Mouse (Mus musculus) neural tube, embryonic 14.5 days (tissue): Measurements from ENCODE around the gene Guk1. TPM values are rescaled to one million over a fixed set of nuclear protein-coding genes. Genes with fewer than 3 reads are reported as not detected.
A peak's percentile ranks its signal among the peaks of the same experiment; 100 is the strongest.
"Not testable (repeated sequence)": the region's sequence is repeated elsewhere in the genome, so short reads cannot be mapped to it uniquely, and the experiment has no call there.

Source experiments
- ATAC-seq: fragments of 200-750 bp; cut with Nextera tagmentation; 2 replicates; pipeline ENCODE4 v1.8.0; 2017; ENCODE audit warnings: low read depth, mild to moderate bottlenecking, moderate TSS enrichment, moderate library complexity
- H3K27ac ChIP-seq: fragments of 300-500 bp; sonication (generic); 2 replicates; pipeline ENCODE4 v1.5.1; 2014; ENCODE audit warnings: low read depth, mild to moderate bottlenecking, control low read depth, low read length, moderate library complexity, mixed read lengths
- H3K27me3 ChIP-seq: fragments of 300-500 bp; sonication (generic); 2 replicates; pipeline ENCODE4 v1.6.1; 2014; ENCODE audit warnings: low read length; ENCODE audit not compliant: control insufficient read depth, insufficient read depth
- H3K36me3 ChIP-seq: fragments of 300-500 bp; sonication (generic); 2 replicates; pipeline ENCODE4 v1.6.1; 2014; ENCODE audit warnings: low read length, mixed read lengths; ENCODE audit not compliant: control insufficient read depth, insufficient read depth
- H3K4me1 ChIP-seq: fragments of 300-500 bp; sonication (generic); 2 replicates; pipeline ENCODE4 v1.6.1; 2014; ENCODE audit warnings: low read length; ENCODE audit not compliant: control insufficient read depth, insufficient read depth
- H3K4me2 ChIP-seq: fragments of 300-500 bp; sonication (generic); 2 replicates; pipeline ENCODE4 v1.6.1; 2014; ENCODE audit warnings: mild to moderate bottlenecking, low read depth, low read length, control low read depth
- H3K4me3 ChIP-seq: fragments of 300-500 bp; sonication (generic); 2 replicates; pipeline ENCODE4 v1.5.1; 2014; ENCODE audit warnings: low read depth, low read length, control low read depth, mixed read lengths
- H3K9ac ChIP-seq: fragments of 300-500 bp; sonication (generic); replicated peaks from 2 replicates; pipeline ENCODE4 v1.6.1; 2014; ENCODE audit warnings: low read depth, mild to moderate bottlenecking, control low read depth, low read length, mixed read lengths
- H3K9me3 ChIP-seq: fragments of 300-500 bp; sonication (generic); 2 replicates; pipeline ENCODE4 v1.6.1; 2016; ENCODE audit warnings: low read length; ENCODE audit not compliant: control insufficient read depth
- WGBS: fragments of 180-500 bp; shearing (Covaris S2); extraction: QIAGEN DNeasy Blood & Tissue Kit; methylation state at CpG from one replicate; pipeline ENCODE4 v1.1.7; 2014; 5-methylcytosine and 5-hydroxymethylcytosine counted together
- polyA plus RNA-seq: library from polyadenylated mRNA; unstranded; fragments of >200 nt; fragmentation: Nextera tagmentation; extraction: Ambion mirVana; gene quantifications from 2 replicates; pipeline ENCODE4 v1.2.1, GENCODE M21; 2014

Gene Guk1
- polyA plus RNA-seq, 1 experiment from 2014 or later, result 266 TPM

- ATAC-seq, result no peak
- 85% methylated on average over 3 of the region's 3 CpGs for WGBS
- no peaks in the 10 kb centered on the region for H3K9me3 ChIP-seq
These were observed 24.9 kb upstream of the Guk1 start for GRCm38 (mm10) chr11:59216955-59217354.

GRCm38 (mm10) chr11:59212892-59213494 lies 21.0 kb upstream of the Guk1 start:
- Histone ChIP-seq H3K4me1 (peaks cover 9% of the 10 kb centered on the region), H3K9me3 (no peaks in the 10 kb centered on the region), H3K4me3 (no peak overlapping the region), H3K9ac (no peak overlapping the region), H3K27me3 (no peaks in the 10 kb centered on the region), H3K27ac (no peak overlapping the region), H3K4me2 (no peak overlapping the region), H3K36me3 (peaks cover 19% of the 10 kb centered on the region)
- ATAC-seq, result no peak
- WGBS, result 94% methylated on average over 12 of the region's 12 CpGs

More at GRCm38 (mm10) chr11:59216955-59217354, 24.9 kb upstream of the Guk1 start:
- Histone ChIP-seq H3K4me2 (no peak overlapping the region), H3K27ac (no peak overlapping the region), H3K27me3 (no peaks in the 10 kb centered on the region), H3K4me1 (no peaks in the 10 kb centered on the region), H3K4me3 (no peak overlapping the region), H3K9ac (no peak overlapping the region), H3K36me3 (0 out of 2 replicates have a peak, but pooled peaks cover 4% of the 10 kb centered on the region)

GRCm38 (mm10) chr11:59212320-59212719 lies 20.3 kb upstream of the Guk1 start:
- H3K4me3 ChIP-seq, H3K4me1 ChIP-seq, H3K9me3 ChIP-seq, H3K27ac ChIP-seq, ATAC-seq, H3K4me2 ChIP-seq, H3K27me3 ChIP-seq, H3K9ac ChIP-seq: not testable (repeated sequence)
- 86% methylated on average over 12 of the region's 12 CpGs for WGBS
- H3K36me3 ChIP-seq, result peaks cover 19% of the 10 kb centered on the region

GRCm38 (mm10) chr11:59211561-59211960 lies 19.5 kb upstream of the Guk1 start:
- not testable (repeated sequence) for H3K9me3 ChIP-seq, H3K4me1 ChIP-seq, H3K27me3 ChIP-seq, ATAC-seq, H3K9ac ChIP-seq, H3K27ac ChIP-seq, H3K4me3 ChIP-seq, H3K4me2 ChIP-seq
- WGBS, result 91% methylated on average over 8 of the region's 9 CpGs
- peaks cover 21% of the 10 kb centered on the region for H3K36me3 ChIP-seq

- H3K4me1 ChIP-seq, result peaks cover 9% of the 10 kb centered on the region
- no peak for ATAC-seq
- H3K4me3 ChIP-seq, result no peak overlapping the region
- H3K9me3 ChIP-seq, result no peaks in the 10 kb centered on the region
- H3K9ac ChIP-seq, result no peak overlapping the region
- peaks cover 30% of the 10 kb centered on the region for H3K36me3 ChIP-seq
- no peak overlapping the region for H3K4me2 ChIP-seq
- H3K27me3 ChIP-seq, result no peaks in the 10 kb centered on the region
- H3K27ac ChIP-seq, result no peak overlapping the region
- 89% methylated on average over 4 of the region's 4 CpGs for WGBS
These were observed 18.0 kb upstream of the Guk1 start for GRCm38 (mm10) chr11:59210020-59210419.

GRCm38 (mm10) chr11:59209580-59209979 lies 17.6 kb upstream of the Guk1 start:
- peak overlapping the region; percentile 80; the same call in 1 of the 2 replicates for H3K9ac ChIP-seq
- H3K36me3 ChIP-seq, result peaks cover 30% of the 10 kb centered on the region
- H3K9me3 ChIP-seq, result no peaks in the 10 kb centered on the region
- H3K4me2 ChIP-seq, result peak overlapping the region; percentile 80; the same call in 1 of the 2 replicates
- H3K4me3 ChIP-seq, result no peak overlapping the region
- no peak overlapping the region for H3K27ac ChIP-seq
- H3K4me1 ChIP-seq, result peaks cover 9% of the 10 kb centered on the region
- no peaks in the 10 kb centered on the region for H3K27me3 ChIP-seq
- 80% methylated on average over 5 of the region's 5 CpGs for whole genome bisulfite sequencing
- no peak for ATAC-seq

GRCm38 (mm10) chr11:59209003-59209441 lies 17.0 kb upstream of the Guk1 start:
- Histone ChIP-seq H3K4me1 (peaks cover 9% of the 10 kb centered on the region), H3K36me3 (peaks cover 30% of the 10 kb centered on the region), H3K4me2 (peak overlapping the region; percentile 80), H3K27me3 (no peaks in the 10 kb centered on the region), H3K9ac (peak overlapping the region; percentile 80), H3K9me3 (no peaks in the 10 kb centered on the region), H3K27ac (peak overlapping the region; percentile 89), H3K4me3 (peak overlapping the region; percentile 92)
- 11% methylated on average over 18 of the region's 18 CpGs for WGBS
- ATAC-seq, result peak; percentile 61

GRCm38 (mm10) chr11:59208153-59208831 lies 16.3 kb upstream of the Guk1 start, which contains the start of gene 2310033P09Rik:
2310033P09Rik (plus strand) TSS chr11:59208321.
- Histone ChIP-seq H3K27ac (peak within 1 kb of the TSS; percentile 89), H3K4me3 (peak within 1 kb of the TSS; percentile 92), H3K4me1 (peaks cover 9% of the 10 kb centered on the region), H3K36me3 (peaks cover 30% of the 10 kb centered on the region), H3K4me2 (peak within 1 kb of the TSS; percentile 80), H3K27me3 (no peaks in the 10 kb centered on the region), H3K9me3 (no peaks in the 10 kb centered on the region), H3K9ac (peak within 1 kb of the TSS; percentile 80)
- under 1% methylated on average over 67 of the region's 67 CpGs for WGBS
- ATAC-seq, result peak; percentile 87
